Mouse (Mus musculus) CH12.LX (cell line): ENCODE results near the gene Asb8.

ENCODE experiments used
- CTCF ChIP-seq, 2 experiments: IDR thresholded peaks in 1 of 2; conservative IDR thresholded peaks in 1 of 2; 2 replicates each; pipeline ENCODE4 v1.5.1; 2011 to 2012; ENCODE audit warnings: low read depth in 2 of 2, low read length in 2 of 2, improper control_type of control experiment in 1 of 2, inconsistent platforms in 1 of 2, mild to moderate bottlenecking in 1 of 2, moderate library complexity in 1 of 2
- MAX ChIP-seq: IDR thresholded peaks from 2 replicates; pipeline ENCODE4 v1.6.1; 2011; ENCODE audit warnings: low read length, improper control_type of control experiment
- POLR2A ChIP-seq: IDR thresholded peaks from 2 replicates; pipeline ENCODE4 v1.6.1; 2011; ENCODE audit warnings: low read depth, mild to moderate bottlenecking, improper control_type of control experiment, low read length
- POLR2AphosphoS2 ChIP-seq: IDR thresholded peaks from 2 replicates; pipeline ENCODE4 v1.6.1; 2011; ENCODE audit warnings: low read depth, low read length, improper control_type of control experiment
- SMC3 ChIP-seq: IDR thresholded peaks from 2 replicates; pipeline ENCODE4 v1.6.1; 2011; ENCODE audit warnings: low read depth, low read length, improper control_type of control experiment
- ZKSCAN1 ChIP-seq: IDR thresholded peaks from 2 replicates; pipeline ENCODE4 v1.6.1; 2012; ENCODE audit warnings: low read depth, inconsistent platforms, low read length, improper control_type of control experiment, borderline replicate concordance

GRCm38 (mm10) chr15:98184456-98184855, 19.0 kb upstream of the Asb8 start:
- no peak for TF ChIP-seq SMC3
- no peak for TF ChIP-seq CTCF (conservative IDR thresholded peaks at IDR 0.05 in 1 of 2, IDR thresholded peaks at IDR 0.05 in 1 of 2; ENCODE audit: low read depth in 2 of 2, low read length in 2 of 2)
- TF ChIP-seq POLR2AphosphoS2 = no peak
- TF ChIP-seq MAX = no peak
- TF ChIP-seq POLR2A = no peak
- no peak for TF ChIP-seq ZKSCAN1
